Mouse (Mus musculus): ENCODE measurements at regions not wholly inside any gene's neighbourhood (a gene's known extent, or its start where the extent isn't known, plus 50 kb on each side); places are given as distances from the start of the nearest gene placed in this dataset.
"Not testable (repeated sequence)": the region's sequence is repeated elsewhere in the genome, so short reads cannot be mapped to it uniquely, and the experiment has no call there.

- no peak for DNase-seq (ENCODE audit: low spot score)
Measured at GRCm38 (mm10) chr5:97831421-97831820, 199.4 kb downstream of the Antxr2 start.

- DNase-seq (ENCODE audit: low spot score), result no peak
Measured at GRCm38 (mm10) chr5:97817485-97817884, 213.4 kb downstream of the Antxr2 start.

- DNase-seq (ENCODE audit: low spot score), result no peak
Measured at GRCm38 (mm10) chr5:97815357-97815756, 215.5 kb downstream of the Antxr2 start.

- DNase-seq (ENCODE audit: low spot score), result no peak
Measured at GRCm38 (mm10) chr5:97814700-97815099, 216.1 kb downstream of the Antxr2 start.

GRCm38 (mm10) chr5:97812611-97813350 is 218.1 kb downstream of the Antxr2 start:
- DNase-seq (ENCODE audit: low spot score), result no peak

GRCm38 (mm10) chr5:97809007-97809406 is 221.8 kb downstream of the Antxr2 start:
- no peak for DNase-seq (ENCODE audit: low spot score)

GRCm38 (mm10) chr5:97807171-97807570 is 223.7 kb downstream of the Antxr2 start:
- DNase-seq (ENCODE audit: low spot score), result no peak

GRCm38 (mm10) chr5:97806754-97807153 is 224.1 kb downstream of the Antxr2 start:
- DNase-seq (ENCODE audit: low spot score), result no peak

GRCm38 (mm10) chr5:97800017-97800416 is 230.8 kb downstream of the Antxr2 start:
- no peak for DNase-seq (ENCODE audit: low spot score)

- no peak for DNase-seq (ENCODE audit: low spot score)
Measured at GRCm38 (mm10) chr5:97788175-97788574, 242.7 kb downstream of the Antxr2 start.

- DNase-seq (ENCODE audit: low spot score), result no peak
Measured at GRCm38 (mm10) chr5:97787001-97787400, 243.8 kb downstream of the Antxr2 start.

- not testable (repeated sequence) for DNase-seq (ENCODE audit: low spot score)
Measured at GRCm38 (mm10) chr5:97775100-97775499, 255.7 kb downstream of the Antxr2 start.

GRCm38 (mm10) chr5:97773451-97773850 is 257.4 kb downstream of the Antxr2 start:
- not testable (repeated sequence) for DNase-seq (ENCODE audit: low spot score)

- no peak for DNase-seq (ENCODE audit: low spot score)
Measured at GRCm38 (mm10) chr5:97737339-97737738, 280.5 kb upstream of the Gk2 start.

GRCm38 (mm10) chr5:97730920-97731319 is 274.1 kb upstream of the Gk2 start:
- no peak for DNase-seq (ENCODE audit: low spot score)

- not testable (repeated sequence) for DNase-seq (ENCODE audit: low spot score)
Measured at GRCm38 (mm10) chr5:97719364-97719763, 262.5 kb upstream of the Gk2 start.

GRCm38 (mm10) chr5:97705270-97705669 is 248.4 kb upstream of the Gk2 start:
- DNase-seq (ENCODE audit: low spot score), result no peak

GRCm38 (mm10) chr5:97700507-97700906 is 243.7 kb upstream of the Gk2 start:
- DNase-seq (ENCODE audit: low spot score), result no peak

GRCm38 (mm10) chr5:97697581-97698134 is 240.8 kb upstream of the Gk2 start:
- DNase-seq (ENCODE audit: low spot score), result peak; percentile 31

GRCm38 (mm10) chr5:97693333-97693940 is 236.6 kb upstream of the Gk2 start:
- no peak for DNase-seq (ENCODE audit: low spot score)

GRCm38 (mm10) chr5:97685443-97685842 is 228.6 kb upstream of the Gk2 start:
- DNase-seq (ENCODE audit: low spot score), result no peak

- no peak for DNase-seq (ENCODE audit: low spot score)
Measured at GRCm38 (mm10) chr5:97684592-97685258, 227.9 kb upstream of the Gk2 start.

GRCm38 (mm10) chr5:97669726-97670125 is 212.9 kb upstream of the Gk2 start:
- DNase-seq (ENCODE audit: low spot score), result no peak
